Mouse (Mus musculus) kidney, adult 18-20 months (tissue): ENCODE data around the gene Hmgcs2.

Source experiments
- DNase-seq: peaks from one replicate; pipeline ENCODE4 v3.0.0; 2021

Hmgcs2 gene

DNA sequence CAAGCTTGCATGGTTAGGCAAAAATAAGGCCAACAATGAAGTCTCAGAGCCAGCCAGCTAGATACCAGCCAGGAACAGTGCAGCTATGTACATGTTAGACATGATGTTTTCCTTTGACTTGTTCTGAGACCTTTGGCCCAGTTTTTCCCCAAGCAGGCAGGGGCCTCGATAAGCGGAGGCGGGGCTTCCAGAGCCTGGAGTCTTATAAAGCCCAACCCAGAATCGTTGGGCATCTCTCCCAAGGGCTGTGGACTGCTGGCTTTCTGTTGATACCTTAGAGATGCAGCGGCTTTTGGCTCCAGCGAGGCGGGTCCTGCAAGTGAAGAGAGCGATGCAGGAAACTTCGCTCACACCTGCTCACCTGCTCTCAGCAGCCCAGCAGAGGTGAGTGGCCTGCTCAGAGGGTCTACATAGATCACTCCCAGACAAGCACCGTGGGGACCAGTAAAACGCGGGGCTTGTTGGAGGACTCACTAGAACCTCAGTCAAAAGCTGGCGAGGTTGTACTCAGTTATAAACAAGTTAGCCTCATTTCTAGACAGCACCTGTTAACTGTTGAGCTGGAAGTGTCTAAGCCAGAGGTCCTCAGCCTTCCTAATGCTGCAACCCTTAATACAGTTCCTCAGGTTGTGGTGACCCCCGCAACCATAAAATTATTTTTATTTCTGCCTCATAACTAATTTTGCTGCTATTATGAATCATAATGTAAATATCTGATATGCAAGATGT, at the start of gene Hmgcs2:
Gene Hmgcs2 (plus strand): TSS at position 232 of the 729 bp plus-strand sequence.
- peak; percentile 76 for DNase-seq

DNA sequence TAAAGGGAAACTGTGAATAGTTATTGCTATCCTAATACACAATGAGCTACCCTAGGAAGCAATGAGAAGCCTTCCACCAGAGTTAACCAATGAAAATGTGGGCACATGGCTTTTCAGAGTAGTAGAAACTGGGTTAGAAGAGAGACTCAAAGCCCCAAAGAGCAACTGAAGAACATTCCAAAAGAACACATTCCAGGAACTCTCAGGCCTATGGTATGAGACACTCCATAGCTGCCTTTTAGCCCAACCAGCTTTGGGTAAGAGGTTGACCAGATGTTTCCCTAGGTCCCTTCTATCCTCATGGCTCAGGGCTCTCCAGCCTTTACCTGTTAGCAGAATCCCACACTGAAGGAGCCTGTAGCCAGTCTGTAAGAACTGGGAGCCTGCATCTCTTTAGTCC, 46.7 kb upstream of the Hmgcs2 start:
- no peak for DNase-seq

DNA sequence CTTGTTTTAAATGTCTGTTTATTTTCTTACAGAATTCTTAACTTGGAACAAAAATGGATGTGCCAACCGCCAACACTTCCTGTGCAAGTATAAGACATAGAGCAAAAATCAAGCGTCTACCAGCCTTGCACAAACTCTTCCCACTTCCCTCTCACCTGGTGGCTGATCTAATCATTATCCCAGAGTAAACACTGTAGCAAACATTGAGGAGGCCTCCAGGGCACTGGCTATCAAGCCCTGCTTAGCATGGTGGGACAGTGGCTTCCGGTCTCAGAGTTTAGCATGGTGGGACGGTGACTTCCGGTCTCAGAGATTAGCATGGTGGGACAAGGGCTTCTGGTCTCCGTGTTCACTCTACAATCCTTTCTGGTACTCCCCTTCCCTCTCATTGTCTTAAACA, 44.0 kb upstream of the Hmgcs2 start:
- DNase-seq = no peak

DNA sequence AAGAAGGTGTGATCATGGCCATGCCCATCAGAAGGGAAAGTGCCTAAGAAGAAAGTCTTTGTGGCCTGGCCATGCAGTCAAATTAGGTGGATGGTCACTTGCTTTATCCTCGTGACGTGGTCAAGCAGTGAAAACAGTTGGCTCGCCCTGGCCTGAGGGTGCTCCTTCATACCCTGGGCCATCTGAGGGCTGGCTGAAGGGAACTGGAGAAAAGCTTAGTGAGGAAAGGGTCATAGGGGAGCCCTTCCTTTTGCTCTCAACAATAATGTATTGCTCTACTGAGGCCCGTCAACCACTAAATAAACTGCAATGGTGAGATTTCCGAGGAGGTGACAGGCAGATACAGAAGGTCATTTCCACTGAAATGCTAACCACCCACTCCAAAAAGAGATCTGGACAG, 43.0 kb upstream of the Hmgcs2 start:
- no peak for DNase-seq

DNA sequence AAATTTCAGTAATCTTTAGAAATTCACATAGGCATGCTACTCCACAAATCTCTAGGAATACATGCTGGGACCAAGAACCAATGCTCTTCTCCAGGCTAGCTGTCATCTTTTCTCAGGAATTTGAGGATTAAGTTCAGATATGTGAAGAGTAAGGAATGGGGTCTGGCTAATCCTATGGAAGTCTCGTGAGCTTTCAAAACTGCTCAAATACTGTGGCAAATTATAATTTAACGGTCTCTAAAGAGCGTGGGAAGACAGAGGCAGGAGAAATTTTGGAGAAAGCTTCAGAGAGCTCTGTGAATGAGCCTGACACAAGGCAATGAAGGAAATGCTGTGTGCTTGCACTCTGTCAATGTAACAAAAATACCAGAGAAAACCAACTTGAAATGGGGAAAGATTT, 42.1 kb upstream of the Hmgcs2 start:
- DNase-seq = no peak

DNA sequence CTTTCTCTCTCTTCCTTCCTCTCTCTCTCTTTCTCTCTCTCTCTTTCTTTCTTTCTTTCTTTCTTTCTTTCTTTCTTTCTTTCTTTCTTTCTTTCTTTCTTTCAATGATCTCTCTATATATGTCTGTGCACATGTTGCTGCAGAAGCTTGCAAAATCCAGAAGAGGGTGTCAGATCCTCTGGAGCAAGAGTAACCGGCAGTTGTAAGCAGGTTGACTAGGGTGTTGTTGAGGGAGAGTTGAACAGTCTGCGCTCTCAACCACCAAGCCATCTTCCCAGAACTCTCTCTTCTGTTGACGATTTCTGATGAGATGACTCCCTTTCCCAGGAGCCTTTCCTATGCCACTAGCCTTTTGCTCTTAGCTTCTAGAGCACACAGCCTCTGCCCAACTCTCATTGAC, 38.2 kb upstream of the Hmgcs2 start:
- no peak for DNase-seq

DNA sequence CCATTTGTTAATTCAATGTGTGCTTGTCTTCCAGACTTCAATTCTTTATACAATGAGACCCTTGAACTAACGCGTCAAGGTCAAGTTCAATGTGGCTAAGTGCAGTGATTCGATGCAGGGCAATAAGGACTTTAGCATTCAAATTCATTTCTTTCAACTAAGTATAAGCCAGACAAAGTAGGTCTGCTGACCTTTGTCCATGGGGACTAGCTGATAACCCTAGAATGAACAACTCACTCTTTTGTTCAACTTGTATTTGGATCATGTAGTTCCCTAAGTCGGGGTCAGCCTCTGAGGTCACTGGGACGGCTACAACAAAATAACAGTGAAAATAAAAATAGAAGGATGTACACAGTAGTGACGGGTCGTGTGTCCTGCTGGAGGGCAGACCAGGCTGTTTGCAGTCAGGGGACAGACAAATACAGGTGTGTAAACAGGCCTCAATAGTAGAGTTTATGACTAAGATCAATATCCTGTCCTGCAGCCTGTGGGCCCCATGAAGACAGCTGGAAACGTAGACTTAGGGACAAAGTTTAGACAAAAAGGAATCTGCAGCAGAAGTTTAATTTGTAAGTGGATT, 37.7 kb upstream of the Hmgcs2 start:
- DNase-seq = no peak

DNA sequence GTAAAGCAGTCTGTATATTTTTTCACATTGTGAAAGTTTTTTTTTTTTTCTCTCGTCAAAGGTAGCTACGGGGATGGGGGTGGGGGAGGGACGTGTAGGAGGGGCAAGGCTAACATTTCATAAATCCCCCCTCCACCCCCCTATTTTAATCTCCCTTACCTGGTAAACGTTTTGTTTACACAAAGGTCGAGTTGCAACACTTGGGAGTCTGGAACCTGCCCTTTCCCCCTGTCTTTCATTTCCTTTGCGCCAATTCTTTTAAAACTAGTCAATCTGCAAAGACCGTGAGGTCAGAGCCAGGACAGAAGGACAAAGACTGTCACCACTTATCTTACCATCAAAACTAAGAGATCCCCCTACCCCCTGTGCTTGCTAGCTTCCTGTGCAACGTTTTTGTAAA, 34.3 kb upstream of the Hmgcs2 start:
- DNase-seq = no peak

DNA sequence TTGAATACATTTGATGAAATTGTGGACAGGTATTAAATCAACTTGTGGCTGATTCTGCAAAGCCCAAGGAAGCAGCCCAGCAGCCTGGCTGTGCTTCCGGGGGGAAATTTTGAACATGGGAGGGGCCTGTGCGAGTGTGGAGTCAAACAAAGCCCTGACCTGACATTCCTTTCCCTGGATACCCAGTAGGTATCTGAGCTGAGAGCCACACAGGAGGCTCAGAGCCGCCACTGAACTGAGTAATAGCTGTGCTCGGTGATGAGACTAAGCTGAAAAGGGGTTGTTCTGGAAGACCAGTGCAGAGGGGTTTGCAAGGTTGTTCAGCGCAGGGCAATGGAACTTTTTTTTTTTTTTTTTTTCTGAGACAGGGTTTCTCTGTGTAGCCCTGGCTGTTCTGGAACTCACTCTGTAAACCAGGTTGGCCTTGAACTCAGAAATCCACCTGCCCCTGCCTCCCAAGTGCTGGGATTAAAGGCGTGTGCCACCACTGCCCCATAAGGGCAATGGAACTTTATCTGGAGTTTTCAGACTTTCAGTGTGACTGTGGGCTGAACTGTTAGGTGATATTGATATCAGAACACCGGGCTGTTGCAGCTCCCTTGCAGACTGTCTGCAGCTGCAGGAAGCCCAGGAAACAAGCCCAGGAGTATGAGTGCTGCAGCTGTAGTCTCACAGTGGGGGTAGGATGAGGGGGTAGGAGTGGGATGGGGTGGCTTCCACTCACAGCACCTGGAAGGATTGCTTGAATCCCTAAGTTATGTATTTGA, 33.1 kb upstream of the Hmgcs2 start:
- DNase-seq = no peak

DNA sequence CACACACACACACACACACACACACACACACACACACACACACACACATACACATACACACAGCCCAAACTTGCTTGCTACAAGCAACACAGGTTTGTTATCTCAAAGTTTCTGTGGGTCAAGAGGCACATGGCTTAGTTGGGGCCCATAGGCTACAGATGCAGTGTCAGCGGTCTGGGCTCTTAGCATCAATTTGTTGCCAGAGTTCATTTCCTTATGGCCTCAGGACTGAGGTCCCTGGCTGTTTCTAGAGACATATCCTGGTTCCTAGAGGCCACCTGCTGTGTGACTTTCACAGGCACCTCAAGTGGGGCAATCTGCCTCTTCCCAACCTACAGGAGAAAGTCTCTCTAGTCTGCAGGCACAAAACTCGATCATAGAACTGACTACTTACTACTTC, 30.9 kb upstream of the Hmgcs2 start:
- DNase-seq = no peak

DNA sequence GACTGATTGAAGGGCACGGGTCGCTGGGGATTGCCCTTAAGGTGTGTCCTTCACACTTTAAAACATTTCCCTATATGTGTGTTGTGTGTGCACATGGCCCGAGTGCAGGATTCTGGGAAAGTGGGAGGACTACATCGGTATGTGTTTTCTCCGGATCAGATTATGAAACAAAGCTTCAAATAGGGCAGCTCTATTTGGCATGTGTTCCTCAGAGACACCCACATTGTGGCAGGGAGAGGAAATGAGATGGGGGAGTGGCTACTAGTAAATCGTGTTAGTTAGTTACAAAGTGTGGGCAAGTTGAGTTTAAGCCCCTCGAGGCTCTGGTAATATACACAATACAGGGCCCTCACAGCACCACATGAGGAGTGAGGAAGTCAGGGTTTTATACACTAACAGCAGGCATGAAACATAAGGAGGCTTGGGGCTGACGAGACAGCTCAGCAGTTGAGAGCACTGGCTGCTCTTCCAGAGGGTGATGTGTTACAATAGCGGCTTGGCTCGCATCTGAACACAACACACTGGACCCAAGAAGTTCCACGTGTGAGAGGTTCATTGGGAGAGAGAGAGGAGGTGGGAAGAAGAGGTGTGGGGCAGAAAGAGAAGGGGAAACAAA, 30.3 kb upstream of the Hmgcs2 start:
- no peak for DNase-seq

DNA sequence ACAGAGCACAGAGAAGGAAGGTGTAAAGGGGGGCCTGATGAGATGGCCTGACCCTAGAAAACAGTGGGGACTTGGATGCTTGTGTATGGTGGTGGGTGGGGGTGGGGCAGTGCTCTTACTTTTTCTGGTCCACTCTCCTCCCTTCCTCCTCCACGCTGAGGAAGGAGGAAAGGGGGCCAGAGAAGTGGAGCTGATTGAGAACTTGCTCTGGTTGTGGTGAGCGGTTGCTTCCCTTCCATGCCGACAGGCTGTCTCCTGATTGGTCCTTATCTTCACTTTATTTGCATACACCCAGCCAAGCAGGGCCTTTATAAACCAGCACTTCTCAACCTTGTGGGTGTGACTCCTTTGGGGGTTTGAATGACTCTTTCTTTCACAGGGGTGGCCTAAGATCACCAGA, 26.2 kb upstream of the Hmgcs2 start:
- no peak for DNase-seq

DNA sequence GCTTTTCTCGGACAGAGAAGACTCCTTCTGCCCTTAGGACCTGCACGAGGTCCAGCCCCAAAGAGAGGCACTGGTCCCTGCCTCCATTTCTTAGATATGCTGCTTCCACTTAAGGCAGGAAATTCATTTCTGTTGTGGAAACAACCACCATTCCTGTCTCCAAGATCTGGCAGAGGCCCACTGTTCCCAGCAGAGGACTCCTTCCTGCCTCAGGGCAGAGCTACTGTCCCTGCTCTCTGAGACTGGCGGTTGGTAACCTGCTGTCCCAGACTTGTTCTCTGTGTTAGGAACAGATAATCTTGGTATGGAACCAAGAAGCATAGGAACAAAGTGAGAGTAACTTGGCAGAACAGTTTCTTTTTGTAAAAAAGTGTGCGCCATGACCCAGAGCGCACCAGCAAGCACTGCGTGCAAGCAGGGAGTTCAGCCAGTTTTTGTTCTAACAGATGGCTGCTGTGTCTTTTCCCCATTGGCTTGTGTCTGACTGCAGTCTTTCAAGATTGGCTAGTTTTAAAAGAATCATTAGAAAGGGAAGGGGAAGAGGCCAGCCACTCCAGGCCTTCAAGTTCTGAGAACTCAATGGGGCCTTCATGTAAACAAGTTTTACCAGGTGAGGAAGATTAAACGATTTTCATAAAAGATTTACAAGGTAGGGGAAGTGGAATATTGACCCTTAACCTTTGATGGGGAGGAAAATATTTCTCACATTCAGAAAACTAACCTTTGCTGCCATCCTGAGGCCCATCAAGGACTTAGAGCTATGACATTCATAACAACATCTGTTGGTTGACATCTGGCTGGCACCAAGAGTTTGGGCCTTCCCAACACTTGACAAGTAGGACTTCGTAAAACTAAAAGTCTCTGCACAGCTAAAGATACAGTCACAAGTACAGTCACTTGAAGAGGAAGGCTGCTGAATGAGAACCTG, 25.3 kb upstream of the Hmgcs2 start:
- no peak for DNase-seq

DNA sequence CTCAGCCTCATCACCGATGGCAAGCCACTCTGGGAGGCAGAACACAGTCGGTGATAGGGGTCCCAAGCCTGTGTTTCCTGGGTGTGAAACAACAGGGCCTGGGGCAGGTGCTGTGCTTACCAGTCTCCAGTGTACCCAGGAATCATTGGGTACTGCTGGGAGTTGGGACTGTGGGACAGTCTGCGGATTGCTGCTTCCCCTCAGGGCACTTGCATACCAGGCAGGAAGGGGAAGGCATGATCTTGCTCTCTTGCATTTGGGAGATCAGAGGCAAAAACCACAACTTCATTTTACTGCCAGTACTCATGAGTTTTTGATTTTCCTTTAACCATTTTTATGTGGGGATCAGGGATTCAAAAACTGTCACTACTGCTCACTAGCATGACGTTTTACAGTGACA, 21.5 kb upstream of the Hmgcs2 start:
- no peak for DNase-seq

DNA sequence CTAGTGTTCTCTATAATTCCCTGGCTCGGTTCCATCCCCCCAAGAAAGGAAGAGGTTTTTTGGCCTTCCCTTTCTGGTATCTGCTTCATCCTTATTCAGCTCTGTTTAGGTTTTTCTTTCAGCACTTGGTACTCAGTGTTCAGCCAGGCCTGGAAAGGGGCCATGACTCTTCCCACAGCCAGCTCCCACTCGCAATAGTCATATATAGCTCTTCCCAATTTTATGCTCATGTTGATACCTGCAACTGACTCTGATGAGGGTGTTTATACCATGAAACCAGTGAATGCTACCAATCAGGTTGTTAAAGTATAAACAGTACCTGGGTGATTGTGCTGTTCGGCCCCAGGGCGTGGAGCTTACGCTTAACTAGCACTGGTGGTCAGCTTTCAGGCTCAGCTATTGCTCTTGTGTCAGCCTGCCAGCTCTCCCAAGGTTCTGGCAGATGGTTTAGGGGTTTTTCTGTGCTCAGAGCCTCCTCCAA, 20.9 kb upstream of the Hmgcs2 start:
- DNase-seq = peak; percentile 27

DNA sequence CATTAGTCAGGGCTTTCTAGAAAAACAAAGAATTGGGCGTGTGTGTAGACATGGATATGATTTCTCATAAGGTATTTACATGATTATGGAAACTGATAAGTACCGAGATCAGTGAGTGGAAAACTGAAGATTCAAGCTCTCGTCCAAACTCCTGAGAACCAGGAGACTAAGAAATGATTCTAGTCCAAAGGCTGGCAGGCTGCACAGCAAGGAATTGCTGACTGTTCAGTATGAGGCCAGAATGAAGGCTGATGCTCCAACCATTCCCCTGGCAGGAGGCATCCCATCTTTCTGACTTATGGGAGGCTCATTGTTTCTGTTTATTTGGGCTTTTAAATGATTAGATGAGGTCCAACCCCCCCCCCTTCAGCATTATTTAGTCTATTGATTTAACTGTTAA, 19.7 kb upstream of the Hmgcs2 start:
- DNase-seq = no peak

DNA sequence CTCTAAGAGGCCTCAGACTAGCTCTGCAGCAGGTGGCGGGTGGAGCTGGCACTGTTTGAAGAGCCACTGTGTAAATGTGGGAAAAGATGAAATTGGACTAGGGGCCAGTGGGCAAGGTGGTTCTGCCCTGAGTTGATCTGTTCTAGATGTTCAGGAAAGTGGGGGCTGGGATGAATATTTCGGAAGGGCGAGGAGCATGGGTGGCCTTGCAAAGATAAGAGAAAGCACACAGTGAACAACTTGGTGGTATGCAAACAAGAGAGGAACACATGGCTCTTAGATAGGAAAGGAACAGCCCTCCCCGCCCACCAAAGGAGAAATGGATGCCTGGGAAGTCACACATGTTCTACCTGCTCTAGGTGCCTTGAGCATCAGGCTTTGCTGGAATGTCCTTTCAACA, 18.8 kb upstream of the Hmgcs2 start:
- DNase-seq = no peak

DNA sequence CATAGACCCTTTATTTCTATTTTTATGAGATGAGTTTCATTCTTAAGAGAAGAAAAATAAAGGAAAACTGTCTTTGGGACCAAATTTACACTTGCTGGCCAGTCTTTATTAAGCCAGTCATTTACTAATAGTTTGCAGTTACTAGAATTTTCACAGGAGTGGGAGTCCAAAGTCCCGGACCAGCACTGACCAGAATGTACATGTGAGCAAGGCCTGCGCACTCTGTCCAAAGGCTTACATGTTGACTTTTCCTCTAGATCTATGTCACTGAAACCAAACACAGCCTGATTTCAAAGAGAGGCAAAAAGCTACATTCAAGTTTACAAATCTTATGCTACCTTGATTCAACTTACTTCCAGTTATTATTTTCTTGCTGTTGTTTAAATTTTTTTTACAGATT, 18.1 kb upstream of the Hmgcs2 start:
- DNase-seq = peak; percentile 53

DNA sequence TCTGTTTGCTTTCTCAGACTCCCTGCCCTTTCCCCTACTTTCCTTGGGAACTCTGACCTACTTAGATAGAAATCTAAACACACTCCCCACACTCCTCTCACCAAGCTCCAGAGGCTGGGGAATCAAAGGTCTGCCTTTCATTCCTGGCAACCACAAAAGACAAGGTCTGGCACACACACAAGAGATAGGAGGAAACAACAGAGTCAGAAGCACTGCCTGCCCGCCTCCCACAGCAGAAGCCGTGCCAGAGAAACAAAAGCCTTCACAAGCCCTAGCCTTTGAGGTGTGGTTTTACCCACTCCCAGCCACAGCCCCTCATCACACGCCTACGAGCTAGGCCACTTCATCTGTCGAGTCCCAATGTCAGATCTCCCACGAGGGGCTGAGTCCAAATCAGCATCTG, 13.0 kb upstream of the Hmgcs2 start:
- peak; percentile 52 for DNase-seq

DNA sequence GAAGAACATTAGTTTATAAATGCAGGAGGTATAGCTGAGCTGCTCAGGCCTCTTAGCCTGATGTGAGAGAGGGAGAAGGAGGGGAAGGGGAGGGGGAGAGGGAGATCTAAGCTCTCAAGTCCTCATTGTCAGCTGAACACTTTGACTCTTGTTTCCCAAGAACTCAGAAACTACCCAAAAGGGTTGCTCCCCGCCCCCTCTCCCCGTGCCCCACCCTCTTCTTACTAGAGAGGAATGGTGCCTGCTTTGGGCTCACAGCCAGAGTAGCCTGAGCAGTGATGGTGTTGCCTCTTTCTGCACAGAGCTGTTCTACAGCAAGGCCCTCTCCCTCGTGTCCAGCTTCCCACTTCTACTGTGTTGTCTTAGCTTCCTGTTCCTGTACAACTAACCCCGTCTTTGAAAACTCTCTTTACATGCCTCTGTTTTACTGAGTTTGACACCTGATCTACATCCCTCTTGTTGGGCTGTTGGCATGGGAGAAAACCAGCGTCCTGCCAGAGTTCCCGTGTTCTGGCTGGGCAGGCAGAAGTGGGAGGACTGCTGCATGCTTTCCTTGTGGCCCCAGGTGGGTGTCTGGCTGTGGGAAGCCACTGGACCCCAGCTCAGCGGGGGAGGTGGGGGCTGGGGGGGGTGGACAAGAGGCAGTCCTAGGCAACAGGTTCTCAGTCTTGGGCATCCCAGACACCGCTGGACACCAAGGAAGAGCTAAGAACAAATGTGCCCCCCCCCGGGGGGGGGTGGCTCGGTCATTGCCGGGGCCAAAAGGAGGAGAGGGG, 6.4 kb upstream of the Hmgcs2 start:
- DNase-seq = no peak

DNA sequence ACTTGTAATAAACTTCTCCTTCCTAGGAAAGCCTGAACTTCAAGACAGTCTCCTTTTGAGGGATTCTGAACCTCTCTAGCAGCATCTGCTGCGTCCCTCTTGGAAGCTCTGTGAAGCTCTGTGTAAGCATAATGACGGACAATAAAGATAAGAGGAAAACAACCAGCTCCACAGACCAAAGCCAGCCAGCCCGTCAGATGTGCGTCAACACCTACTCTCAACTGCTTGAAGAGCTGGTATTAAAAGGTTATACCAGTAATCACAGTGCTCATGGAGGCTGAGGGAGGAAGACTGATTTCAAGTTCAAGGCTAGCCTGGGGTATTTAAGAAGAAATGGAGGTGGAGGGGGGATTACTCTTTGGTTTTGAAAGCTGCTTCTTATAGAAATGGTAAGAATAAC, 553 bp upstream of the Hmgcs2 start:
- DNase-seq = no peak
